ENCODE assay signal across 8 mouse cellular contexts in genomic region chr17:47834482-47834767, GRCm38 (mm10). TPM values are rescaled to one million over a fixed set of nuclear protein-coding genes. Genes with fewer than 3 reads are reported as not detected.
DNase-seq lines count a peak whose midpoint lies in the region; ATAC-seq and TF ChIP-seq lines count a peak whose summit lies in the region.

Gene Mdfi (minus strand): TSS chr17:47834691.

- no peak for ATAC-seq in lung, embryonic 14.5 days (ENCODE audit: insufficient read depth)

- peaks cover 15% of the 10 kb centered on the region; the same call in 1 of the 2 replicates for H3K36me3 ChIP-seq in lung, embryonic 14.5 days (ENCODE audit: insufficient read depth)

- no peaks in the 10 kb centered on the region for H3K27me3 ChIP-seq in lung, embryonic 14.5 days (ENCODE audit: insufficient read depth, low read length)

- no peak for DNase-seq in adrenal gland, postnatal 4 days (ENCODE audit: low spot score in 2 of 2)
- no peak for DNase-seq in adrenal gland, postnatal 14 days
- DNase-seq in ES-CJ7 (ENCODE audit: low read depth, low spot score) = peak; percentile 38
- DNase-seq in heart, postnatal 4 days = no peak
- peak; percentile 56 for DNase-seq in lung, embryonic 14.5 days
- peak; percentile 55 for DNase-seq in urinary bladder, postnatal 25 days (ENCODE audit: low spot score)
- no peak for DNase-seq in natural killer cell, adult 2 months (ENCODE audit: low spot score in 2 of 2)
- no peak for DNase-seq in embryo, embryonic 11 days

- peak within 1 kb of the TSS; percentile 94 for H3K27ac ChIP-seq in lung, embryonic 14.5 days (ENCODE audit: low read depth)

- H3K9me3 ChIP-seq in lung, embryonic 14.5 days (ENCODE audit: low read depth, low read length) = no peaks in the 10 kb centered on the region

- peak within 1 kb of the TSS; percentile 90 for H3K4me3 ChIP-seq in lung, embryonic 14.5 days (ENCODE audit: low read depth, low read length)

- peak within 1 kb of the TSS; percentile 79 for H3K9ac ChIP-seq in lung, embryonic 14.5 days

- peak within 1 kb of the TSS; percentile 75 for H3K4me2 ChIP-seq in lung, embryonic 14.5 days

- peaks cover 17% of the 10 kb centered on the region for H3K4me1 ChIP-seq in lung, embryonic 14.5 days (ENCODE audit: insufficient read depth)

- TF ChIP-seq CTCF in lung, embryonic 14.5 days (IDR thresholded peaks at IDR 0.05; ENCODE audit: low read depth) = no peak

- 4% methylated on average over 18 of the region's 18 CpGs for WGBS in lung, embryonic 14.5 days

RNA-seq across cellular contexts. Expression of gene Mdfi, which starts in this region (rescaled TPM):
- 10 to 100 TPM; 10.3 to 12.9 TPM for total RNA-seq in adrenal gland, postnatal 4 days (2021)
- total RNA-seq in adrenal gland, postnatal 14 days (2021) = 3.9 and 4.3 TPM in 2 replicates
- total RNA-seq in heart, postnatal 4 days (2021) = 10 to 100 TPM; 16.4 to 20.2 TPM
- 38.8 and 43.6 TPM in 2 replicates for polyA plus RNA-seq in lung, embryonic 14.5 days (2014; fragmentation: Nextera tagmentation; extraction: Ambion mirVana)

Comparison
In these comparisons a context has a peak if more than half of its experiments do, and no peak if none do; other contexts are left out.
1. DNase-seq: peak in ES-CJ7 (single experiment), lung, embryonic 14.5 days (single experiment) and urinary bladder, postnatal 25 days (single experiment); none in adrenal gland, postnatal 4 days (0 of 2), adrenal gland, postnatal 14 days (single experiment), heart, postnatal 4 days (single experiment), natural killer cell, adult 2 months (0 of 2) and embryo, embryonic 11 days (single experiment).